Mouse (Mus musculus) stomach, embryonic 16.5 days (tissue): ENCODE data around the gene Psmd8. TPM values are rescaled to one million over a fixed set of nuclear protein-coding genes. Genes with fewer than 3 reads are reported as not detected.
"Not testable (repeated sequence)": the region's sequence is repeated elsewhere in the genome, so short reads cannot be mapped to it uniquely, and the experiment has no call there.

ENCODE experiments used
- ATAC-seq: fragments of 200-750 bp; cut with Nextera tagmentation; 2 replicates; pipeline ENCODE4 v1.8.0; 2017; ENCODE audit warnings: moderate number of reproducible peaks, moderate TSS enrichment; ENCODE audit not compliant: insufficient read depth, low FRiP score
- H3K27ac ChIP-seq: fragments of 300-500 bp; sonication (generic); 2 replicates; pipeline ENCODE4 v1.5.1; 2014; ENCODE audit warnings: low read length
- H3K27me3 ChIP-seq: fragments of 300-500 bp; sonication (generic); 2 replicates; pipeline ENCODE4 v1.6.1; 2014; ENCODE audit warnings: low read length, control low read depth, mixed read lengths; ENCODE audit not compliant: control insufficient read depth, insufficient read depth
- H3K36me3 ChIP-seq: fragments of 300-500 bp; sonication (generic); 2 replicates; pipeline ENCODE4 v1.6.1; 2014; ENCODE audit warnings: low read length; ENCODE audit not compliant: control insufficient read depth, insufficient read depth
- H3K4me1 ChIP-seq: fragments of 300-500 bp; sonication (generic); 2 replicates; pipeline ENCODE4 v1.6.1; 2014; ENCODE audit warnings: low read length, control low read depth, mixed read lengths; ENCODE audit not compliant: control insufficient read depth, insufficient read depth
- H3K4me2 ChIP-seq: fragments of 300-500 bp; sonication (generic); 2 replicates; pipeline ENCODE4 v1.6.1; 2014; ENCODE audit warnings: low read depth, low read length, mixed read lengths
- H3K4me3 ChIP-seq: fragments of 300-500 bp; sonication (generic); replicated peaks from 2 replicates; pipeline ENCODE4 v1.5.1; 2014; ENCODE audit warnings: mild to moderate bottlenecking, low read length
- H3K9ac ChIP-seq: fragments of 300-500 bp; sonication (generic); 2 replicates; pipeline ENCODE4 v1.6.1; 2014; ENCODE audit warnings: low read length
- H3K9me3 ChIP-seq: fragments of 300-500 bp; sonication (generic); replicated peaks from 2 replicates; pipeline ENCODE4 v1.6.1; 2016; ENCODE audit warnings: low read length, control low read depth; ENCODE audit not compliant: control insufficient read depth
- WGBS: fragments of 180-500 bp; shearing (Covaris S2); extraction: QIAGEN DNeasy Blood & Tissue Kit; methylation state at CpG from one replicate; pipeline ENCODE4 v1.1.7; 2014; 5-methylcytosine and 5-hydroxymethylcytosine counted together
- polyA plus RNA-seq: library from polyadenylated mRNA; unstranded; fragments of >200 nt; fragmentation: Nextera tagmentation; extraction: Ambion mirVana; gene quantifications from 2 replicates; pipeline ENCODE4 v1.2.1, GENCODE M21; 2015

The Psmd8 gene
- polyA plus RNA-seq, 1 experiment from 2014 or later: 242 TPM

DNA sequence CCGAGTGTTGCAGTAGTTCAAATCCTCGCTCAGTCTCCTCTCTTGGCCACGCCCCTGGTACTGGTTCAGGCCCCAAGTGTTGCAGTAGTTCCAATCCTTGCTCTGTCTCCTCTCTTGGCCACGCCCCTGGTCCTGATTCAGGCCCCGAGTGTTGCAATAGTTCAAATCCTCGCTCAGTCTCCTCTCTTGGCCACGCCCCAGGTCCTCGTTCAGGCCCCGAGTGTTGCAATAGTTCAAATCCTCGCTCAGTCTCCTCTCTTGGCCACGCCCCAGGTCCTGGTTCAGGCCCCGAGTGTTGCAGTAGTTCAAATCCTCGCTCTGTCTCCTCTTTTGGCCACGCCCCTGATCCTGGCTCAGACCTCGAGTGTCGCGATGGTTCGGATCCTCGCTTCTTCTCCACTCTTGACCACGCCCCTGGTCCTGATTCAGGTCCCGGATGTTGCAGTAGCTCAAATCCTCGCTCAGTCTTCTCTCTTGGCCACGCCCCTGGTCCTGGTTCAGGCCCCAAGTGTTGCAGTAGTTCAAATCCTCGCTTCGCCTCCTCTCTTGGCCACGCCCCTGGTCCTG, 31.8 kb upstream of the Psmd8 start:
- H3K9ac ChIP-seq: peak overlapping the region; percentile 49; the same call in 1 of the 2 replicates
- no peaks in the 10 kb centered on the region for H3K36me3 ChIP-seq
- H3K27ac ChIP-seq: peak overlapping the region; percentile 66; the same call in 1 of the 2 replicates
- H3K4me2 ChIP-seq: peak overlapping the region; percentile 55
- WGBS: 18% methylated on average over 26 of the region's 26 CpGs
- peaks cover 5% of the 10 kb centered on the region; the same call in 1 of the 2 replicates for H3K4me1 ChIP-seq
- ATAC-seq: no peak
- peaks cover 7% of the 10 kb centered on the region; the same call in 1 of the 2 replicates for H3K9me3 ChIP-seq
- peak overlapping the region; percentile 40 for H3K4me3 ChIP-seq
- H3K27me3 ChIP-seq: no peaks in the 10 kb centered on the region

DNA sequence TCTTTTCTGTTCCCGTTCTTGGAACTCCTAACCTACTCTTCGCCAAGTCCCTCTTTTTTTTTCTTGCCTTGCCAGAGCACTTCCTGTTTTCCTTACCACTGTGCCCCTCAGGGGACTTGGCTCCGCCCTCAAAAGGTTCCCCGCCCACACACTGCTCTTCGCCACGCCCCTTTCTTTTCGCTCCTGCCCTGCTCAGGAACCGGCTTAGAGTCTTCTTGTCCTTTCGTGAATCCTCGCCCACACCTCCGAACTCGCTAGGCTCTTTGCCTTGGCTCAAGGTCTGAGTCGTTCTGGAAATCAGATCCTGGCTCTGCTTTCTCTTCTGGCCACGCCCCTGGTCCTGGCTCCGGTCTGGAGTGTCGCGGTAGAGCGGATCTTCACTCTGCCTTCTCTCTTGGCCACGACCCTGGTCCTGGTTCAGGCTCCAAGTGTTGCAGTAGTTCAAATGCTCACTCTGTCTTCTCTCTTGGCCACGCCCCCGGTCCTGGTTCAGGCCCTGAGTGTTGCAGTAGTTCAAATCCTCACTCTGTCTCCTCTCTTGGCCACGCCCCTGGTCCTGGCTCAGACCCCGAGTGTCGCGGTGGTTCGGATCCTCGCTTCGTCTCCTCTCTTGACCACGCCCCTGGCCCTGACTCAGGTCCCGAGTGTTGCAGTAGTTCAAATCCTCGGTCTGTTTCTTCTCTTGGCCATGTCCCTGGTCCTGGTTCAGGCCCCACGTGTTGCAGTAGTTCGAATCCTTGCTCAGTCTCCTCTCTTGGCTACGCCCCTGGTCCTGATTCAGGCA, 31.1 kb upstream of the Psmd8 start:
- Histone ChIP-seq H3K9ac (peak overlapping the region; percentile 49), H3K27ac (peak overlapping the region; percentile 66), H3K36me3 (no peaks in the 10 kb centered on the region), H3K4me3 (peak overlapping the region; percentile 40), H3K4me2 (peak overlapping the region; percentile 55), H3K4me1 (peaks cover 5% of the 10 kb centered on the region; the same call in 1 of the 2 replicates), H3K9me3 (peaks cover 7% of the 10 kb centered on the region; the same call in 1 of the 2 replicates), H3K27me3 (no peaks in the 10 kb centered on the region)
- 5% methylated on average over 34 of the region's 34 CpGs for WGBS
- ATAC-seq: peak; percentile 90

DNA sequence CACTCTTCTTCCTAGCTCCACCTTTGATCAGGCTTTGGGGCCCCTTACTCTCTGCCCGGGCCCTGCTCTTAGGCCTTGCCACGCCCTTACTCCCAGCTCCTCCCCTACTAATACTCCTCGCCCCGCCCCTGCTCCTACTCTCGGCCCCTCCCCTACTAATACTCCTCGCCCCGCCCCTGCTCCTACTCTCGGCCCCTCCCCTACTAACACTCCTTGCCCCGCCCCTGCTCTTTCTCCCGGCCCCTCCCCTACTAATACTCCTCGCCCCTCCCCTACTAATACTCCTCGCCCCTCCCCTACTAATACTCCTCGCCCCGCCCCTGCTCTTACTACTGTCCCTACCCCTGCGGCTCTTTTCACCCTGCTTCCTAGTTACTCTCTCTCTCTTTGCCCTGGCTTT, 30.5 kb upstream of the Psmd8 start:
- not testable (repeated sequence) for H3K36me3 ChIP-seq, H3K4me1 ChIP-seq, H3K9me3 ChIP-seq, H3K27me3 ChIP-seq
- peak overlapping the region; percentile 55 for H3K4me2 ChIP-seq
- peak overlapping the region; percentile 66 for H3K27ac ChIP-seq
- 17% methylated on average over 15 of the region's 15 CpGs for WGBS
- peak overlapping the region; percentile 40 for H3K4me3 ChIP-seq
- peak; percentile 55 for ATAC-seq
- H3K9ac ChIP-seq: peak overlapping the region; percentile 49; the same call in 1 of the 2 replicates

- Histone ChIP-seq H3K4me2 (no peak overlapping the region), H3K9ac (no peak overlapping the region), H3K27me3 (no peaks in the 10 kb centered on the region), H3K36me3 (no peaks in the 10 kb centered on the region), H3K4me1 (no peaks in the 10 kb centered on the region), H3K9me3 (no peaks in the 10 kb centered on the region), H3K27ac (no peak overlapping the region), H3K4me3 (no peak overlapping the region)
- no peak for ATAC-seq
- 70% methylated on average over 6 of the region's 6 CpGs for WGBS
These were observed 22.1 kb upstream of the Psmd8 start for GRCm38 (mm10) chr7:29202577-29202976.

DNA sequence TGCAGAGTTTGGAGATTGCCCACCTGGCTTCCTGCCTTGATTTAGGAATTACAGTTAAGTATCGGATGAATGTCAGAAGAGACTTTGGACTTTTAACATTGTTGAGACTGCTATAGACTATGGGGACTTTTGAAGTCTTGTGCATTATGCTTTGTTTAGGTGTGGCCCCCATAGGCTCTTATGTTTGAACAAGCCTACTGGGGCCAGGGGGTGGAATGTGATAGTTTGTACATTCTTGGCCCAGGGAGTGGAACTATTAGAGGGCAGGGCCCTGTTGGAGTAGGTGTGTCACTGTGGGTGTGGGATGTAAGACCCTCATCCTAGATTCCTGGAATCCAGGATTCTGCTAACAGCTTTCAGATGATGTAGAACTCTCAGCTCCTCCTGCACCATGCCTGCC, 13.7 kb upstream of the Psmd8 start:
- not testable (repeated sequence) for H3K36me3 ChIP-seq, H3K27ac ChIP-seq, H3K9me3 ChIP-seq, H3K4me1 ChIP-seq, H3K4me3 ChIP-seq, H3K9ac ChIP-seq, H3K27me3 ChIP-seq, H3K4me2 ChIP-seq
- 69% methylated on average over 1 of the region's 1 CpGs for WGBS
- peak; percentile 41; the same call in 1 of the 2 replicates for ATAC-seq

DNA sequence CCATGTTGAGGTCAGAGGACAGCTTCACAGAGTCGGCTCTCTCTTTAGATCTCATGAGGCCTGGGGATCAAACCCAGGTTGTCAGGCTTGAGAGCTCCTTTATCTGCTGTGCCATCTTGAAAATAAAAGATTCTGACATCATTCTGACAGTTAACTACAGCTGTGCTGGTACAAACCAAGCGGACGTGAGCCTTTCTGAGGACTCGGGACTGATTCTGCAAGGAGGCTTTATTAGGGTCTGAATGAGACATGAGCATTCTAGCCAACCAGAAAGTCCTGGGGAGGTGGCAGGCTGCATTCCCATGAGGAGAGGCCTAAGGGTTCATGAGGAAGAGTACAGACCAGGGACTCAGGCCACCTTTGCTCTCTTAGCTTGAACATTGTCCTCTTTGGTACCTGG, 822 bp upstream of the Psmd8 start:
- not testable (repeated sequence) for H3K4me2 ChIP-seq, H3K4me3 ChIP-seq, H3K9ac ChIP-seq, ATAC-seq, H3K9me3 ChIP-seq, H3K36me3 ChIP-seq, H3K27ac ChIP-seq, H3K27me3 ChIP-seq
- 84% methylated on average over 4 of the region's 4 CpGs for WGBS
- H3K4me1 ChIP-seq: peaks cover 16% of the 10 kb centered on the region

DNA sequence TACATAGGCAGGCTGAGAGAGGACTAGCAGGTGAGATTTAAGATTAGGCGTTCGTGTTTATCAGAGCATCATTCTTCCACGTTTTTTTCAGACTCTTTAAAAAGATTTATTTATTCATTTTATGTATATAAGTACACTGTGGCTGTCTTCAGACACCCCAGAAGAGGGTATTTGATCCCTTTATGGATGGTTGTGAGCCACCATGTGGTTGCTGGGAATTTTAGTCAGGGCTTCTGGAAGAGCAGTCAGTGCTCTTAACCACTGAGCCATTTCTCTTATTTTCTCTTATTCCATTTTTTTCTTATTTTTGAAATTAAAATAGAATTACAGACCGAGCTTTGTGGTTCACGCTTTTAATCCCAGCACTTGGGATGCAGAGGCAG, 344 bp upstream of the Psmd8 start:
- WGBS: 43% methylated on average over 5 of the region's 5 CpGs
- H3K4me1 ChIP-seq: peaks cover 16% of the 10 kb centered on the region
- H3K27me3 ChIP-seq: no peaks in the 10 kb centered on the region
- ATAC-seq: no peak
- H3K9me3 ChIP-seq: no peaks in the 10 kb centered on the region
- H3K36me3 ChIP-seq: 0 out of 2 replicates have a peak, but pooled peaks cover 7% of the 10 kb centered on the region
- peak overlapping the region; percentile 54 for H3K4me3 ChIP-seq
- H3K4me2 ChIP-seq: peak overlapping the region; percentile 59
- peak overlapping the region; percentile 52; the same call in 1 of the 2 replicates for H3K9ac ChIP-seq
- peak overlapping the region; percentile 8 for H3K27ac ChIP-seq

- 25% methylated on average over 7 of the region's 7 CpGs for WGBS
- Histone ChIP-seq H3K36me3 (peaks cover 23% of the 10 kb centered on the region), H3K4me3 (peak overlapping the region; percentile 54), H3K9ac (peak overlapping the region; percentile 76), H3K9me3 (no peaks in the 10 kb centered on the region), H3K4me2 (peak overlapping the region; percentile 86), H3K27me3 (no peaks in the 10 kb centered on the region), H3K4me1 (peaks cover 16% of the 10 kb centered on the region), H3K27ac (no peak overlapping the region)
- no peak for ATAC-seq
These were observed 1.2 kb downstream of the Psmd8 start for GRCm38 (mm10) chr7:29179323-29179722.

DNA sequence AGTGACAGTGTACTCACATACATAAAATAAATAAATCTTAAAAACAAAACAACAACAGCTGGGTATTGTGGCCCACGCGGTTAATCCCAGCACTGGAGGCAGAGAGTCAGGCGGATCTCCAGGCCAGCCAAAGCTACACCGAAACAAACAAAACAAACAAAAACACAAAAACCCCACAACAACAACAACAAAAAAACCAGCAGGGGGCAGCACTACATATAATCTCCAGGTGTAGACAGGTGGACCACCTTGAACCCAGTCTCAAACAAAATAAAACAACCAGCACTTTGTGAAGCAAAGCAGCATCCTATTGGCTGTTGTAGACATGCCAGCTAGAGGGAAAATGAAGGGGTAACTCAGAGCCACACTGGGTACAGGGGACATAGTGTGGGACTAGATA, 2.4 kb downstream of the Psmd8 start:
- 89% methylated on average over 4 of the region's 4 CpGs for WGBS
- no peaks in the 10 kb centered on the region for H3K9me3 ChIP-seq
- no peak overlapping the region for H3K4me2 ChIP-seq
- peaks cover 8% of the 10 kb centered on the region for H3K27me3 ChIP-seq
- H3K36me3 ChIP-seq: peaks cover 33% of the 10 kb centered on the region
- H3K4me1 ChIP-seq: peaks cover 16% of the 10 kb centered on the region
- H3K9ac ChIP-seq: no peak overlapping the region
- no peak overlapping the region for H3K27ac ChIP-seq
- H3K4me3 ChIP-seq: no peak overlapping the region
- no peak for ATAC-seq
